Mouse (Mus musculus): ENCODE measurements around the gene Mios.

DNA sequence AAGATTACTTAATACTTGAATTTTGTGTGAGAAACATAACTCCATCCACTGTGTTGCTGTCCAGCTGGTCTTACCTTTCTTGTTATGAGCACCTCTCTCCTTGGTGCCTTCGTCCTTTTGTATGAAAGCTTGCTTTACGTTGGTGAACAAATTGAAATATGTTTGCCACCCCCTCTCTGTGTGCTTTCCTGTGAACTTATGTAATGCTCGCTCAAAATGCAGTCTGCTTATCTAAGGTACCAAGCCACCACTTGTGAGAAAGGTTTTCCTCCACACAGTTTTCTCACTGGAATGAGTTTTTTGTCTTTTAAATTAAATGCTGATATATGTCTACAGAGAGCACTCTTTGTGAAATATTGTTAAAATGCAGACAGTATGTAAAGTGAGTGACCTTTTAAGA, 19.6 kb downstream of the Mios start:
- TF ChIP-seq CTCF (IDR thresholded peaks at IDR 0.05; ENCODE audit: low read depth, low read length): no peak
- TF ChIP-seq POLR2A (IDR thresholded peaks at IDR 0.05; ENCODE audit: extremely low read depth, insufficient read depth, low read length): no peak

Measured in liver, adult 2 months (tissue).